Mouse (Mus musculus) ES-Bruce4 (cell line): ENCODE results near the gene Nol6.

Source experiments
- CTCF ChIP-seq: IDR thresholded peaks from one replicate; pipeline ENCODE4 v1.8.1; 2011; ENCODE audit warnings: low read depth, low read length
- EP300 ChIP-seq: IDR thresholded peaks from 2 replicates; pipeline ENCODE4 v1.6.1; 2011; ENCODE audit warnings: low read depth, low read length; ENCODE audit not compliant: insufficient read depth
- POLR2A ChIP-seq: IDR thresholded peaks from one replicate; pipeline ENCODE4 v1.8.1; 2011; ENCODE audit warnings: low read length; ENCODE audit not compliant: insufficient read depth

DNA sequence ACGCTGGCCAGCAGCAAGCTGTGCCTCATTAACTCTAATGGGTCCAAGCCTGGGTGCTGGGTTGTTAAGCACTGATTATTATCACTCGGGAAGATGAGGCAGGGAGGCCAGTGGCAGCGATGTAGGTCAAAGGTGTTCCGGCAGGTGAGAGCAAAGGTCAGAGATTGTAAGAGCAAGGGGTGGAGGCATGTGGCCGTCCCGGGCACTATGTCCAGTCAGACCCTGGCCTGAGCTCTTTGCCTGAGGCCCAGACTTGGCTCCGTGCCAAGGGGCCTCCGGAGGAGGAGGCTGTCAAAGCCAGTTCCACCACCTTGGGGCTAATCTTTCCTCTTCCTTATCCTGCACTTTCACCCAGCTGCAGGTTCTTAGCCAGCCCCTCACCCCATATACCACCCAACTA lies 28.1 kb downstream of the Nol6 start:
- TF ChIP-seq POLR2A: no peak
- no peak for TF ChIP-seq EP300
- no peak for TF ChIP-seq CTCF
